Mouse (Mus musculus) testis, postnatal 14 days (tissue): Measurements from ENCODE around the gene Trim2.

Source experiments
- DNase-seq: peaks from one replicate; pipeline ENCODE4 v3.0.0; 2021; ENCODE audit warnings: low spot score

Trim2 gene

DNA sequence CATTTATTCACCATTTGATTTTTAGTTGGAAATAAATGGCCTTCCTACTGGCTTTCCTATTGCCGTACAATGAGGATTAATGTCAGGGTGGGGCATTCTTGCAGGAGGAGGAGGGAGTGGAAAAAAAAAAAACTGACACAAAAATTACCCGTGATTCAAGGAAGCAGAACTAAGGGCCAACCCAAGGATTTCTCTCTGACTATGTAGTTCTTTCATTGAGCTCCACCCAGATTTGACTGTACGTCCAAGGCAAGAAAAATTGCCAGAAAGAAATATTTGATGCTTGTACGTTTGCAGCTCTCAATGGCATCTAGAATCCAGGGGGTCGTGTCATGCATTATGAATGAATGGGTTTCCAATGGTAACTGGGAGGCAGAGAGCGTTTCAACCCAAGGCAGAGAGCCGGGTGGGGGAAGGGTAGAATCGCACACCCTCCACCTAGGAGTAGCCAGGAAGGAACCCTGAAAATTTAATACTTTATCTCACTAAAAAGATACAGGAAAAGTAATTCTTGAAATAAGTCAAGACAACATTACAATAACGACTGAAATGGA lies 86.9 kb downstream of the Trim2 start:
- no peak for DNase-seq

DNA sequence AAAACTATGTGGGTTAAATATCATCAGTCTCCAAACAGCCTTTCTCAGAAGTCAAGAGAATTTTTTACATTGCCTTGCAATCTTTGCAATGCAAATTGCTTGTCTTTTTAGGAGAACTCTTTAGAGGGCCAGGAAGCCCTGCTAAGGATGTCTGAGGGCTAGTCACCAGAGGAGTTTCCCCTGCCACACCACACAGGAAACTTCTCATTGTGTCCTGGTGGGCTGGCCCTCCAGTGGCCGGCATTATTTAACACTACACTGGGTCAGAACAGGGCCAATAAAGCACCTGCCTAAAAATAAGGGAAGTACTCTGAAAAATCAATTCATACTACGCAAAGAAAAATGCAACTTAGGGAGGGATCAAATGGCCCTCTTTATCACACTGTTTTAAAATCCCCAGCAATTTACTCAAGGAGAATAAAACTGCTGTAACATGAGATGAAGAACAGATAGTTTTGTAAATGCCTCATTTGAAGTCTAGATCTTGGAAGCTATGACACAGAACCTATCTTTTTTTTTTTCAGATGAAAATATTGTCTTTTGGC lies 87.4 kb downstream of the Trim2 start:
- no peak for DNase-seq

DNA sequence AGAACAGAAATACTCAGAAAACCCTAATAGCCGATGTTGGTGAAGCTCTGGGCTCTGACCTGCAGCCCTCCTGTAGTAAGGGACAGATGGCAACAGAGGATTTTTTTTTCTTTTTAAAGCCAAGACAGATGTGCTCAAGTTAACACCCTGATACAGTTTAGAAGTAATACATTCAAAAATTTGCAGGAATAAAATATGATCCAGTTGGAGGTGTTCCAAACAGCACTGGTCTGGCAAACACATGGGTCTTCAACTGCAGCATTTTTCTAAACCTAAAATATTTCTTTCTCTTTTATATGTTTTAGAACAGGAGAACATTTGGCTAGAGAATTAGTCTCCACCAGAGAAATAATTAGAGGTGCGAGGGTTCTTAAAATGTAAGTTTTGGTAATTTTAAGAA lies 88.2 kb downstream of the Trim2 start:
- no peak for DNase-seq

DNA sequence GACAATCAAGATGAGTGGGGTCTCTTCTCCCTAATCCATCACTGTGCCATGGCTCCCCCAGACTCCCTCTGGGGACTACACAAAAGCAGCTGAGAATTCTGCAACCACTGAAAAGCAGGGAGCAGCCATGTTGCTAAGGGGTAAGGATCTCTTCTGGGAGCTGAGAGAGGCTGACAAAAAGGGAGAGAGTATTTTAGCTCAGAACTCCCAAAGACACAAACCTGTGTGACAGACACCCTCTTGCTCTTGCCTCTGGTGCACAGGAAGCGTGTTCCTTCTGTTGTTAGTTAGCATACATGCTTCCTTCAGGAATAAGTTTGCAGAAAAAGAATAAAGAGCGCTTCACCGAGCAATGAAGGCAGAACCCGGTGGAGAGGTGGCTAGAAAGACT lies 88.7 kb downstream of the Trim2 start:
- DNase-seq: no peak

DNA sequence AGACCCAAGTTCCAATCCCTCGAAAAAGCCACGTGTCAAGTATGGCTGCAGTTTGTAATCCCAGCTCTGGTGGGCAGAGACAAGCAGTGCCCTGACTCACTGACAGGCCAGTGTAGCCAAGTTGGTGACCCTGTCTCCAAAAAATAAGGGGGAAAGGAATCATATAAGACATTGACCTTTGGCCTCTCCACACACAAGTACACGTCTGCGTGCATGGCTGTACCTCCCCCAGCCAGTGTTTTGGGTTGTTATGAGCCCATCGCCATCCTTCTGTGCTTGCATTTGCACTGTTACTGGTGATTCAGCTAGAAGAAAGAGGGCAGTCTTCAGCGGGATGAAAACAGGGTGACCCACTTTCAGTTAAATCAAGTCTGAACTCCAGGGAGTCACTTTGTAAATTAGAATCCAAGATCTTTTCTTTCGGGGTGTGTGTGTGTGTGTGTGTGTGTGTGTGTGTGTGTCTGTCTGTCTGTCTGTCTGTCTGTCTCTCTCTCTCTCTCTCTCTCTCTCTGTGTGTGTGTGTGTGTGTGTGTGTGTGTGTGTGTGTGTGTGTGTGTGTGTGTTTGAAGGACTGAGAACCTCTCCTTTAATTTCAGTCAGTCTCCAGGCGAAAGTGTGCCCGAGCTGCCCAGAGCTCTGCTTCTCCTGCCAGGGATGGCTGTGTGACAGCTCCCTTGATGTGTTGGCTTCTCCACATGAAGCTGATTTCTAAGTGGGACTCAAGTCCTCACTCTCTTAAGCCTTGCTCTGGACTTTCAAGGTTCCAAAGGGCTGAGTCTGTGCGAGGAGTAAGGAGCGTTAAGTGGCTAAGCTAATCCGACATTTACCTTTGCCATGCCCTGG lies 89.3 kb downstream of the Trim2 start:
- no peak for DNase-seq

DNA sequence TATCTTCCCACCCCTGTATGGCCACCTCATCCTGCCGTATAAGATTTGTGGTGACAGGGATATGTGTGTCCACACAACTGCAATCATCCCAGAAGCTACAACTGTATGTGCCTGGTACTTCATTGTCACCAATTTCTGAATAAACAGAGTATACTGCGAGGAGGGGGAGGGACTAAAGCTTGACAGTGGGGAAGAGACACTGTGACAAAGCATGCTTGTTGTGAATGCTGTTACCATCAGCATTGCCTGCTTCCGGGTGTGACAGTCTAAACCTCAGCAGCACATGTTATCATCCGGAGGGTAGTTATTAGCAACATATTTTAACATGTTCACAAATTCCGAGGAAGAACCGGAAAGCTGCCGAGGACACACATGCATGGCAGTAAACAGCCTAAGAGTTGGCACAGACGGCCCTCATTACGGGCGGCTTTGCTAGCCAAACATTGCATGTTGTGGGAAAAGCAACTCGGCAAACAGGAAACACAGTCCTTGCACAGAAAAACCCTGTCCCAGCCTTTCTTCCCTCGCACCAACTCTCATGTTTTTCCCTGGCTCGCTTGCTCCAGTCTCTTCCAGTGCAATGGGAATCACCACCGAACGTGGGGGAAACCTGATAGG lies 90.8 kb downstream of the Trim2 start:
- DNase-seq: no peak

DNA sequence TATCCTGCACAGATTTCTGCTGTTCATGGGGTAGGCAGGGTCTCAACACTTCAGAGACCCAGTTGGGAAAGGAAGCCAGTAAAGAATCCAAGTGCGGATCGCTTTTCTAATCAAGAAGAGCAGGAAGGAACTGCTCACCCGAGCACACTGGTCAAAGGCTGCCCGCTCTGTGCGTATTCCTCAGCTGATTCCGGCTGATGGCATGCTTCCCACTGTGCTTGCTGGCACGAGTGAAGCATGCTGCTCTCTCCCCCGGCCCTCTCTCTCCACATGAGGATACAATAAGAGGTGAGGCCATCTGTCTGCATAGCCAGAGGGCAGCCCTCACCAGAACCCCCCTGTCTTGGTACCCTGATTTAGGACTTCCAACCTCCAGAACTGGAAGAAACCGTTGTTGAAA lies 91.4 kb downstream of the Trim2 start:
- no peak for DNase-seq

DNA sequence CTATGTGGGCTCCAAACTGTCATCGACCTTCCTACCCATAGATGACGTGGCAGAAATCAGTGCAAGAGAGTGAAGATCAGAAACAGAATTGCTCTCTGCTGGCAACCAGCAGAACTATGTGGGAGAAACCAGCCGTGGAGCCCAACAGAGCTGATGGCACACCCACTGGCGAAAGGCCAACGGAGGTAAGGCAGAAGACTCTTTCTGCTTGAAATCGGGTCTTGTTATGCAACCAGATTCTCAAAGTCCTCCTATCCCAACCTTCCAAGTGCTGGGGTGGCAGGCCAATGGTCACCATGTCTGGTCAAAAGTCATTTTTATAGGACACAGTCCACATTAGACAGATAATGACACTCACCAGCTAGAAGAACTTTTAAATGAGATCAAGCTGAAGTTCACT lies 92.2 kb downstream of the Trim2 start:
- no peak for DNase-seq

DNA sequence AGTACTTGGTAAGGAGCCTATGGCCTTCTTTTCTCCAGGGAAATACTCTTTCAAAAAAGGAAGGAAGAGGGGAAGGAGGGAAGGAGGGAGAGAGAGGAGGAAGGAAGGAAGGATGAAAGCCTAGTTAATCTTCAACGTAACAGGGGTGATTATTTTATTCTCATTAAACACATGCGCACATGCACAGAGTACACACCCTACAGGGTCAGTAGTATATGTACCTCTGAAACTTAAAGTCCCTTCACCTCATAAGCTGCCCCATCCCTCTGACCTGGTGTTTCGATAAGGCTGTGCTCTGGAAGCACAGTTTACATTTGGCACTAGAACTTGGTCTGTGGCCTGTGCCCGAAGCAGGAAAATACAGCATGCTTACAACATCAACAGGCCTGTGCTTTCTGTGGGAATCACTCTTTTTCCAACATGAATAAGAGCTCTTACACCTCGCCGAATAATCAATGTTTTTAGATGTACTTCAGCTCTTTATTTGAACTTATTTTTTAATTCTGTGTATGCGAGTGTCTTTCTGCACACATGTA lies 95.3 kb downstream of the Trim2 start:
- DNase-seq: no peak

DNA sequence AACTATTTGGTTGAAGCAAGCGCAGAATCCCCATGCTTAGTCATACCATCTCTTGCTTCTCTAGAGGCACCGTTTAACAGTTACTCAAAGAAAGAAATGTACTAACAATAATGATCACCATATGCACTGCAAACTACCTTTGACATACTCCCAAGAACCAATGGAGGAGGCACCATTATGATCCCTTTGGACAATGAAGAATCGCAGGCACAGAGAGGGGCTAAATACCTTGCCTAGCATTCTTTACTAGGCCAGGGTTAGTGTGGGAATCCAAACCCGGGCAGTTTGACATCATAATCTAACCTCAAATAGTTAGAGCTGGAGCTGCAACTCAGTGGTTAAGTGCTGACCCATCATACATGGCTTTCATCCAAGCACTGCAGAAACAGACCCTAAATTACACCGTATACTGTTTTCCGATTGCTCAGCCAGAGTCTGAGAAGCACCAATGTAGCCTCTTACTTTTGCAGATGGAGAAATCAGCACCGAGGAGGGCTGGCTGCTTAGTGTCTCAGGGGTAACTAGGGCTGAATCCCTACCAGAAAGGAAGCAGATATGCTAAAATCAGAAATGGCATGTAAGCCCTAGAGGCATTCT lies 97.7 kb downstream of the Trim2 start:
- no peak for DNase-seq

DNA sequence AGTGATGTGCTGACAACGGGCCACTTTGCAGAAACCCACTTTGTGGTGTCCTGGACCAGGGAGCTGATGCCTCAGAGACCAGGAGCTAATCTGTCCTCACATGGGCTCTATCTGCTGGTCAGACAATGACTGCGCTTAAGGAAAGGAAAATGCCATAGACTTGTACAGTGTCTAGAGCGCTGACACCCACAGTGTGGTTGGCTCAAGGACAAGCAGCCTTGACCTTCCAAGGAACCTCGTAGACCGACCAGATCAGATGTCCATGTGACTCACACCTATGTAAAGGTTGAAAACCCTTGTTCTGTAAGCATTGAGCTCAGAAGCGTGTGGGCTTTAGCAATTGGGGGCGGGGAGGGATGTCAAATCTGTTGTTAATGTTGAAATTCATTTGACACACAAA lies 98.2 kb downstream of the Trim2 start:
- DNase-seq: no peak

DNA sequence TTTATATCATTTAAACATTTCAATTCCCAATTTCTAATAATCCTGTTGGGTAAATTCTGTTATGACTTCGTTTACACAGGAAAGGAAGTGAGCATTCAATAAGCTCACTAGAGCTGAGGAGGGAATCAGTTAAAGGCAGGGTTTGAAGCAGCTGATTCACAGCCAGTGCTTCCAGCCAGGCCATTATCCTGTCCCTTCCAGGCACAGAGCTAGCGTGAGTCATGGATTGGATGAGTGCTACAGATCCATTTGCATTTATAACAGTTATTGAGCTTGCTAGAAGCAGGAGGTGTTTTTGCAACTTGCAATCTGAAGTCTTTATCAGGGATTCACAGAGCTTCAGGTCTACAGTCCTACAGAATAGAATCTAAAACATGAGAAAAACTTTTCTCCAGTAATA lies 99.3 kb downstream of the Trim2 start:
- no peak for DNase-seq

DNA sequence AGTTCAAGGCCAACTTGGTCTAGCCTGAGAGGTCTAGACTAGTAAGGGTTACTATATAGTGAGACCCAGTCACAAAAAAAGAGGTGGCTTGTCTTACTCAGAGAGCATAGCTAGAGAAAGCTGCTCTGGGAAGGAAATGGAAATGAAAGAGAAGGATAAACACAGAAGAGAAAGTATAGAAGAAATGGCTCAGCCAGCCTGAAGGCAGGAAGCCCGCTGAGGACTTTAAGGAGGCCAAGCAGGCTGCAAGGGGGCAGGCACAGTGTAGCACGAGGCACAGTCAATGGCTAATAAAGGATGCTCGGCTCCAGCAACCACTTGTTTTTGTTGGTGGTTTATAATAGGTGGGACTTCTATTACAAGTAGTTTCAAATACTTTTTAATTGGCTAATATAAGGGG lies 100.6 kb downstream of the Trim2 start:
- DNase-seq: no peak

DNA sequence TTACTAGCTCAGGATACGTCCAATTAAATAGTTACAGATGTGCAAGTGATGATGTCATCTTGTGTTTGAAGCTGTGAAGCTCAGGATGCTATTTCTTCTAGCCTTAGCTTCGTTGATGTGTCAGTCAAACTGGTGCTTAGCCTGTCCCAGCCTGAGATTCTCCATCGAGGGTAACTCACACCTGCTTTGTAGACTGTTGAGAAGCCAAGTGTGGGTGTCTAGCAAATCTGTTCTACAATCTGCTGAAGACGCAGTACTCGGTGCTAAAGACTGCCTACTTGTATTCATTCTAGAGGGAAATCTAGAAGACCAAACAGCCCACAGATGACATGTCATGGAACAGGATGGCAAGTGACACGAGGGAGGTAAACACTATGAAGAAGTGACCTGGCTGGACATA lies 101.0 kb downstream of the Trim2 start:
- DNase-seq: no peak

DNA sequence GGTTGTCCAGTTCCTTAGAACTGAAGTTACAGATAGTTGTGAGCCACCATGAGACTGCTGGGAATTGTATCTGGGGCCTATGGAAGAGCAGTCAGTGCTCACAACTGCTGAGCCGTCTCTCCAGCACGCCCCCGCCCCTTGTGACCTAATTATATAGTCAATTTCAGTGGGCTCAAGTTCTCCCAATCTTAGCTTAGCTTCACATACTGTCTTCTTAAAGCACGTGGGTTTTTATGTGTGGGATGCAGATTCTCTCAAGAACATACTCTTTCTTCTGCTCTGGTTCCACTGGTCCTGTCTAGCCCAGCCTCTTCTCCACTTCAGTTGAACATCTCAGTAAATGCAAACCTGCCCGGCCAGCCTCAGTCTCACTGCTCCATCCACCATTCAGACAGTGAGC lies 102.0 kb downstream of the Trim2 start:
- no peak for DNase-seq

DNA sequence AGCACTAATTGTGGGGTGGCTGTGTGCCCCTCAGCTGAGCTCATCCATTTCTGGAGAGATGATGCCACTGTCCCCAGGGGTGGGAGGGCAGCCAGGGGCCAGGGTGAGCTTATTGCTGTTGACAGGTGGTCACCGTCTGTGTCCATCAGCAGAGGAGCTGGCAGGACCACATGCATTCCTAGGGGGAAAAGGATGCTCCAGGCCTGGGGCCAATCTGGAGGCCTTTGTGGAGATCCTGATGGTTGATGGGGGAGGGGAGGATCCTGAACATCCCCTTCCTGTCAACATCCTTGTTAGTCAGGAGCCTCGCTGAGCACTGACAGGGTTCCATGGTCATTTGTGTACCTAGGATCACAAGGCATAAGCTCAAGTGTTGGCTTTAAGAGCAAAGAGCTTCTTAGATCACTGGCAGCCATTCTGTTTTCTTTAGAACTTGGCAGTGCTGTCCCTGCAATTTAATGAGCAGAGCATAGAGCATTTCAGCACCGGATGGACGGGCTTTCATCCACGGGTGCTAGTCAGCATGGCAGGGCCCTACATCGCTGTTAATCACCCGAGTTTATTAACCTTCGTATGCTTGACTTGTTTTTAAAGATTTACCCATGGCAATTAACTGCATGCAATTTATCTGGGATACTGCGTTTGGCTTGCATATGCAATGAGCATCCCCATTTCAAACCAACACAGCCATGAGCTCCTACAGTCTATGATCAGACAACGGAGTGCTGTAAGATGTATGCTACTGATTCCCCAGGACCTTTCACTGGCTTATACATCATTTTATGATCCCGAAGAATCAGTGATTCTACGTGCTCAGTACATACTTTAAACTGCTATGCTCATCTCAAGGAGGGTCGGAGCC lies 105.9 kb downstream of the Trim2 start:
- DNase-seq: no peak

DNA sequence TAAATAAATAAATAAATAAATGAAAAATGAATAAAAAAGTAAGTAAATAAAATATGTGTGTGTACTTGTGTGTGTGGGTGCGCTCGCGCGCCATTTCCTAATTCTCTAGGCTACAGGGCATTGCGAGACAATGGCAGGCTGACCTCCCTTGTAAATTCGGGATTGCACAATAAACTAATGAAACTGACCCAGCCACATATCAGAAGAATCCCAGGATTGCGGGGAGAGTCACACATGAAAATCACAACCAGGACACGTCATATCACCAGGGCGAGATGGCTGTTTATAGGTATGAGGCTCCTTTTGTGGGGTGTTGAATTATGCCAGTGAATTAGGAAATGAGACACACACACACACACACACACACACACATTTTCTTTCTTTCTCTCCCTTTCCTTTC lies 107.2 kb downstream of the Trim2 start:
- DNase-seq: no peak

DNA sequence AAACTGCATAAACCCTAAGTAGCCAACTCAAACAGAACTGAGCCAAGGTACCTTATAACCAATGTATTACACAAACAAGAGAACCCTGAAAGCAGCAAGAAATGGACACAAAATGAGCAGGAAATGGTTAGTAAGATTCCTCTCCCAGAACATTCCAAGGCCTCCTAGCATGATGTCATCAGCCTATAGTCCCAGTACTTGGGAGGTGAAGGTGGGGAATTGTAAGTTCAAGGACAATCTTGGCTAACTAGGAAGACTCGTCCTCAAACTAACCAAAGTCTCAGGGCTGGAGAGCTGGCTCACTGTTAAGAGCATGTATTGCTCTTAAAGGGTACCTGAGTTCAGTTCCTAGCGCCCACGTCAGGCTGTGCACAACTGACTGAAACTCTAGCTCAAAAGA lies 108.4 kb downstream of the Trim2 start:
- no peak for DNase-seq

DNA sequence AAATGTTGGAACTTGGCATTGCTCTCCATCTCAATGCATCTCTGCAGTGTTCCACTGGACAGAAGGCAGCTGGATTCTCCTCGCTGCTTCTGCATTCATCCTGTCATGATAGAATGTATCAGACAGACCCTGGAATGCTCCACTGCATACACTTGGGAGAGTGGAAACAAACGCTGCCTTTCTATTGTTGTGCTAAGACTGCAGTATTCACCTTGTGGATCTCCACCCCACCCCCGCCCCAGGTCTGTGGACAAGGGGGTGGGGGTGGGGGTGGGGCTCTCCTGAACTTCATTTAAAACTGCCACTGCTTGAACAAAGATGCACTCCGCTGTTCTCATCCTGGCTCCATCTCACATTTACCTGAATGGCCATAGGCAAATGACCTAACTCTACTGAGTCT lies 112.8 kb downstream of the Trim2 start:
- DNase-seq: no peak

DNA sequence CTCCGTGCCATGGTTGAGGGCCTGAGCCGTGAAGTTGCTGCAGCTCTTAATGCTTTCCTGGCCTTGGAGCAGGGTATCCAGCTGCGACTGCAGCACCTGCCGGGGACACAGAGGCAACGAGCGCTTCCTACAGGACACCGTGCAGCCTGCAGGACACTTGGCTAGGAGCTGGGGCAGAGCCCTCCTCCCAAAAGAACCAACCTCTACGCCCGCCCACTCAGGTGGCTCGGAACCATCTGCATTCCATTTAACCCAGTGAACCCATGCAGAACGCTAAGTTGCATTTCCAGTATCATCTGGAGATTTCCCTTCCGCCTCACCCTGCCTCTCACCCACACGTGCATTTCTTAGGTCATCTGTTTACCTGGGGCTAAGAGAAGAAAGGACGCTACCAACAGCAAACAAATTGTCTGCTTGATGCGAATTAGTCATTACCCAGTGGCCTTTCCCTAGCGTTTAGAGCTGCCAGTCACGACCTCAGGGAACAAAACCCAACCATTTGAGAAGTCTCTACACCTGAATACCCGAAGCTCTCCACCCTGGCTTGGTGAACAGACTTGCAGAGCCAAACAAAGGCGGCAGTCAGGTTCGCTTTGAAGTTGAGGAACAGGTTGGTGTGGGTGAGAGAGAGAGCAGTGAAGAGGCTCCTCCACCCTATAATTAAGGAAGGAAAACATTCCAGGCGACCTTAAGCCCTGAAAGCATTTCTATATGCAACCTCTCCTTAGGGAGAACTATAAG lies 115.4 kb downstream of the Trim2 start:
- DNase-seq: no peak

DNA sequence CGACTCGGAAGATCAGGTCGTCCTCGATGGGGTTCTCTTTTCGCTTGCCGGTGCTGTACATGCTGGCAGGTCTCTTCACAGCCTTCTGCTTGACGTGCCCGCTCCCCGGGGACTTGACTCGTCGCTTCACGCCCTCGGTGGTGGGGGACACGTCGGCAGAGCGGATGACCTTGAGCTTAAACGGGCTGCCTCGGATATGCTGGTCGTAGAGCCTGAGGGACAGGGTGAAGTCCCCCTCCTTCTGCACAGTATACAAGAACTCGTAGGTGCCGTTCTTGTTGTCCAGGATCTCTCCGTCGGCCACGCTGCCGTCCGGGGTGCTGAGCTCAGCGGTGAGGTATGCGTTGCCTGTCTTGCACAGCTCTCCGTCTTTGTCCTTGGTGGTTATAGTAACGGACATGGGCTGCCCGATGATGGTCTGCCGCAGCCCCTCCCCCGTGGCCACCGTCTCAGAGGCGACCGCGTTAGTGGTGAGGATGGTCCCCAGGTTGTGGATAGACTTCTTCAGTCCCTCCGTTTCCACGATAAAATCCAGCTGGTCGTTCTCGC lies 116.1 kb downstream of the Trim2 start:
- peak; percentile 16 for DNase-seq
